Mouse (Mus musculus) thymus, postnatal 0 days (tissue): Measurements from ENCODE around the gene Lin52. TPM values are rescaled to one million over a fixed set of nuclear protein-coding genes. Genes with fewer than 3 reads are reported as not detected.

Experiments used
- DNase-seq: peaks from one replicate; pipeline ENCODE4 v3.0.0-alpha.2; 2015; ENCODE audit warnings: low spot score
- polyA plus RNA-seq: library from polyadenylated mRNA; unstranded; fragments of >200 nt; fragmentation: Nextera tagmentation; extraction: Ambion mirVana; gene quantifications from 2 replicates; pipeline ENCODE4 v1.2.1, GENCODE M21; 2015

The Lin52 gene
- polyA plus RNA-seq, 1 experiment from 2014 or later: 22.3 TPM

- peak; percentile 88 for DNase-seq
Measured at GRCm38 (mm10) chr12:84589825-84590761, 138.9 kb downstream of the Lin52 start.

Other genes with a start within 250 kb of the Lin52 start
- gene Elmsan1, start 232.5 kb upstream of the Lin52 start, polyA plus RNA-seq: 5.1 and 6.3 TPM in 2 replicates
- gene Ptgr2, start 166.2 kb upstream of the Lin52 start, polyA plus RNA-seq: 34.7 and 35.7 TPM in 2 replicates
- gene Zfp410, start 134.6 kb upstream of the Lin52 start, polyA plus RNA-seq: 87.5 and 93.0 TPM in 2 replicates
- gene Coq6, start 89.8 kb upstream of the Lin52 start, polyA plus RNA-seq: 30.3 and 36.6 TPM in 2 replicates
- 1.1 and 1.2 TPM in 2 replicates for gene Fam161b, start 89.6 kb upstream of the Lin52 start, polyA plus RNA-seq
- gene Entpd5, start 42.4 kb upstream of the Lin52 start, polyA plus RNA-seq: 50.0 and 52.7 TPM in 2 replicates
- 1.7 and 2.8 TPM in 2 replicates for gene Bbof1, start 42.4 kb upstream of the Lin52 start, polyA plus RNA-seq
- 48.7 and 48.9 TPM in 2 replicates for gene Rnf113a2, start 34.2 kb upstream of the Lin52 start, polyA plus RNA-seq
- gene Aldh6a1, start 418 bp upstream of the Lin52 start, polyA plus RNA-seq: 16.0 and 17.3 TPM in 2 replicates
- gene Vsx2, start 118.3 kb downstream of the Lin52 start, polyA plus RNA-seq: 0.27 and 0.35 TPM in 2 replicates
- 7.4 and 10.0 TPM in 2 replicates for gene Abcd4, start 166.0 kb downstream of the Lin52 start, polyA plus RNA-seq
- 0.15 and 0.17 TPM in 2 replicates for gene Vrtn, start 189.6 kb downstream of the Lin52 start, polyA plus RNA-seq
- gene Syndig1l, start 247.4 kb downstream of the Lin52 start, polyA plus RNA-seq: 0.09 TPM in 2 replicates